Mouse (Mus musculus) spleen, adult 2 months (tissue): Measurements from ENCODE around the gene Fam20c. TPM values are rescaled to one million over a fixed set of nuclear protein-coding genes. Genes with fewer than 3 reads are reported as not detected.

Source experiments
- DNase-seq, 2 experiments: peaks; one replicate each; pipeline versions ENCODE4 v3.0.0 to v3.0.0-alpha.2; 2012 to 2021; ENCODE audit warnings: low spot score in 2 of 2, low read depth in 1 of 2
- H3K27ac ChIP-seq: fragments of 200-500 bp; 2 replicates; pipeline ENCODE4 v1.5.1; 2012; ENCODE audit warnings: low read length, inconsistent platforms; ENCODE audit not compliant: insufficient read depth
- H3K27me3 ChIP-seq: fragments of 200-500 bp; 2 replicates; pipeline ENCODE4 v1.6.1; 2012; ENCODE audit warnings: mild to moderate bottlenecking, moderate library complexity, low read length, inconsistent platforms; ENCODE audit not compliant: control insufficient read depth, insufficient read depth
- H3K36me3 ChIP-seq: fragments of 200-500 bp; 2 replicates; pipeline ENCODE4 v1.6.1; 2012; ENCODE audit warnings: mild to moderate bottlenecking, low read length, inconsistent platforms; ENCODE audit not compliant: control insufficient read depth, insufficient read depth
- H3K4me1 ChIP-seq: fragments of 200-500 bp; 2 replicates; pipeline ENCODE4 v1.6.1; 2011; ENCODE audit warnings: inconsistent platforms; ENCODE audit not compliant: control insufficient read depth, insufficient read depth, insufficient read length
- H3K4me3 ChIP-seq: fragments of 200-500 bp; 2 replicates; pipeline ENCODE4 v1.5.1; 2011; ENCODE audit warnings: mild to moderate bottlenecking, inconsistent platforms; ENCODE audit not compliant: insufficient read depth, insufficient read length; ENCODE audit errors: extremely low read depth
- CTCF ChIP-seq: fragments of 200-500 bp; IDR thresholded peaks from 2 replicates; pipeline ENCODE4 v1.5.1; 2011; ENCODE audit warnings: mild to moderate bottlenecking, inconsistent platforms; ENCODE audit not compliant: insufficient read depth, insufficient read length, insufficient replicate concordance; ENCODE audit errors: extremely low read depth
- POLR2A ChIP-seq: fragments of 200-500 bp; IDR thresholded peaks from 2 replicates; pipeline ENCODE4 v1.6.1; 2011; ENCODE audit warnings: low read depth, low read length, inconsistent platforms
- WGBS: fragments of 180-500 bp; shearing (Covaris S2); methylation state at CpG from one replicate; pipeline ENCODE4 v1.1.7; 2018; 5-methylcytosine and 5-hydroxymethylcytosine counted together
- polyA plus RNA-seq: library from polyadenylated mRNA; depleted of rRNA; stranded (reverse); fragments of >200 nt; gene quantifications from 2 replicates; pipeline ENCODE4 v1.2.3, GENCODE M21; 2012

Fam20c gene
- polyA plus RNA-seq, 1 experiment, result 6.5 TPM

- TF ChIP-seq POLR2A (no peak), CTCF (no peak)
- WGBS, result 88% methylated on average over 1 of the region's 1 CpGs
- DNase-seq, result no peak
Measured at GRCm38 (mm10) chr5:138782697-138783096, 28.4 kb downstream of the Fam20c start.

GRCm38 (mm10) chr5:138783181-138783580 lies 28.9 kb downstream of the Fam20c start:
- no peak overlapping the region for H3K27ac ChIP-seq
- no peaks in the 10 kb centered on the region for H3K4me1 ChIP-seq
- H3K27me3 ChIP-seq, result no peaks in the 10 kb centered on the region
- no peak for DNase-seq
- WGBS, result 89% methylated on average over 8 of the region's 8 CpGs
- H3K36me3 ChIP-seq, result no peaks in the 10 kb centered on the region
- TF ChIP-seq POLR2A (no peak), CTCF (no peak)
- H3K4me3 ChIP-seq, result no peak overlapping the region

More at GRCm38 (mm10) chr5:138782697-138783096, 28.4 kb downstream of the Fam20c start:
- H3K27me3 ChIP-seq, result no peaks in the 10 kb centered on the region
- no peaks in the 10 kb centered on the region for H3K4me1 ChIP-seq
- no peak overlapping the region for H3K27ac ChIP-seq
- H3K36me3 ChIP-seq, result no peaks in the 10 kb centered on the region
- H3K4me3 ChIP-seq, result no peak overlapping the region

GRCm38 (mm10) chr5:138785986-138786515 lies 31.7 kb downstream of the Fam20c start:
- H3K4me3 ChIP-seq, result no peak overlapping the region
- 89% methylated on average over 3 of the region's 3 CpGs for WGBS
- H3K27ac ChIP-seq, result no peak overlapping the region
- no peaks in the 10 kb centered on the region for H3K4me1 ChIP-seq
- no peaks in the 10 kb centered on the region for H3K27me3 ChIP-seq
- no peak for TF ChIP-seq POLR2A
- no peak for TF ChIP-seq CTCF
- no peak for DNase-seq
- no peaks in the 10 kb centered on the region for H3K36me3 ChIP-seq

- Histone ChIP-seq H3K27ac (no peak overlapping the region), H3K36me3 (no peaks in the 10 kb centered on the region), H3K27me3 (no peaks in the 10 kb centered on the region), H3K4me1 (no peaks in the 10 kb centered on the region), H3K4me3 (no peak overlapping the region)
- 84% methylated on average over 7 of the region's 7 CpGs for WGBS
- no peak for TF ChIP-seq CTCF
- no peak for DNase-seq
Measured at GRCm38 (mm10) chr5:138787648-138788047, 33.3 kb downstream of the Fam20c start.

GRCm38 (mm10) chr5:138788481-138789211 lies 34.3 kb downstream of the Fam20c start:
- Histone ChIP-seq H3K27me3 (no peaks in the 10 kb centered on the region), H3K27ac (no peak overlapping the region), H3K36me3 (no peaks in the 10 kb centered on the region), H3K4me1 (no peaks in the 10 kb centered on the region), H3K4me3 (no peak overlapping the region)
- 78% methylated on average over 11 of the region's 11 CpGs for WGBS
- no peak for DNase-seq
- TF ChIP-seq POLR2A (no peak), CTCF (no peak)

- Histone ChIP-seq H3K36me3 (no peaks in the 10 kb centered on the region), H3K4me3 (no peak overlapping the region), H3K4me1 (no peaks in the 10 kb centered on the region), H3K27me3 (no peaks in the 10 kb centered on the region), H3K27ac (no peak overlapping the region)
- no peak for DNase-seq
- TF ChIP-seq CTCF (no peak), POLR2A (no peak)
- WGBS, result 83% methylated on average over 11 of the region's 11 CpGs
Measured at GRCm38 (mm10) chr5:138790954-138791480, 36.7 kb downstream of the Fam20c start.

GRCm38 (mm10) chr5:138801588-138802116 lies 47.3 kb downstream of the Fam20c start:
- Histone ChIP-seq H3K27me3 (no peaks in the 10 kb centered on the region), H3K27ac (no peak overlapping the region), H3K4me3 (no peak overlapping the region), H3K36me3 (no peaks in the 10 kb centered on the region), H3K4me1 (no peaks in the 10 kb centered on the region)
- DNase-seq, result no peak
- WGBS, result 86% methylated on average over 7 of the region's 7 CpGs
- TF ChIP-seq POLR2A, result no peak
- TF ChIP-seq CTCF, result no peak
